In the genomic region with DNA sequence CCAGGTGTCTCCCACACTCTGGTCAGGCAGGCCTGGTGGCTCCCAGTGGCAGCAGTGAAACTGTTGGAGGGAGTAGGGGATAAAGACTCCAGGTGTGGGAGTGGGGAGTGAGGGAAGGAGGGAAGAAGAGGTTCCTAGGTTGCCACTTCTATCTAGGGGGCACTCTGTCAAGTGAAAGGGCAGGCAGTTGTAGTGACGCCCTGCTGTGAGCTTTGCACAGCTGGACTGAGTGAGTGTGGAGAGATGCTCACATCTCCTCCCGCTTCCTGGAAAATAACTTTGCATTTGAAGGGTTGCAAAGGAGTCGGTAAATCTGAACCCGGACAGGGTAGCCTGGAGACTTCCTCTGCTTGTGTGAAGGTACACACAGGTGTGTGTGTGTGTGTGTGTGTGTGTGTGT, we compare ENCODE assay signal across 9 mouse cellular contexts. TPM values are rescaled to one million over a fixed set of nuclear protein-coding genes. Genes with fewer than 3 reads are reported as not detected.
A peak's percentile ranks its signal among the peaks of the same experiment; 100 is the strongest.
DNase-seq lines count a peak whose midpoint lies in the region; ATAC-seq and TF ChIP-seq lines count a peak whose summit lies in the region.
"Had no signal": no experiment of that assay in that cellular context is flagged by ENCODE, and none has a peak within 500 bp of the region (broad histone marks: within the 10 kb centered on the region; RNA-seq: fewer than 3 reads in every experiment).

No protein-coding gene starts in this region.

- 22% methylated on average over 4 of the region's 4 CpGs for WGBS in limb, embryonic 13.5 days
- 16% methylated on average over 4 of the region's 4 CpGs for WGBS in neural tube, embryonic 15.5 days
- WGBS in thymus, adult 2 months: 69% methylated on average over 4 of the region's 4 CpGs

- no peak overlapping the region for H3K27ac ChIP-seq in limb, embryonic 13.5 days
- H3K27ac ChIP-seq in neural tube, embryonic 15.5 days (replicated peaks): no peak overlapping the region
- H3K27ac ChIP-seq in thymus, adult 2 months (ENCODE audit: control insufficient read depth, insufficient read depth, low read length): no peak overlapping the region

- H3K36me3 ChIP-seq in megakaryocyte, embryonic 14.5 days (replicated peaks; ENCODE audit: low read length): no peaks in the 10 kb centered on the region
- no peaks in the 10 kb centered on the region for H3K36me3 ChIP-seq in limb, embryonic 13.5 days
- H3K36me3 ChIP-seq in neural tube, embryonic 15.5 days: no peaks in the 10 kb centered on the region
- no peaks in the 10 kb centered on the region for H3K36me3 ChIP-seq in thymus, adult 2 months (ENCODE audit: control insufficient read depth, insufficient read depth, low read length)
- H3K36me3 ChIP-seq: stomach, embryonic 15.5 days had no signal

- peak; percentile 21 for DNase-seq in embryo, embryonic 10 days (ENCODE audit: low spot score)
- DNase-seq in embryo, embryonic 11 days: no peak
- no peak for DNase-seq in thymus, adult 2 months
- DNase-seq in left cerebral cortex, postnatal 36 days (ENCODE audit: low spot score in 2 of 2): no peak

- peak overlapping the region; percentile 99 for H3K4me3 ChIP-seq in megakaryocyte, embryonic 14.5 days (replicated peaks)
- peak overlapping the region; percentile 85; the same call in 1 of the 2 replicates for H3K4me3 ChIP-seq in limb, embryonic 13.5 days
- no peak overlapping the region for H3K4me3 ChIP-seq in neural tube, embryonic 15.5 days (replicated peaks)
- H3K4me3 ChIP-seq in thymus, adult 2 months (ENCODE audit: control insufficient read depth, insufficient read depth, low read length): no peak overlapping the region

- no peak for TF ChIP-seq CTCF in thymus, adult 2 months (IDR thresholded peaks at IDR 0.05; ENCODE audit: borderline replicate concordance, control insufficient read depth, extremely low read depth, insufficient read depth, low read length, poor library complexity)

- peaks cover 19% of the 10 kb centered on the region for H3K27me3 ChIP-seq in megakaryocyte, embryonic 14.5 days (replicated peaks)
- no peaks in the 10 kb centered on the region for H3K27me3 ChIP-seq in limb, embryonic 13.5 days
- no peaks in the 10 kb centered on the region for H3K27me3 ChIP-seq in neural tube, embryonic 15.5 days (replicated peaks)
- H3K27me3 ChIP-seq in thymus, adult 2 months (ENCODE audit: control insufficient read depth, insufficient read depth, low read length): no peaks in the 10 kb centered on the region
- H3K27me3 ChIP-seq: stomach, embryonic 15.5 days had no signal

- ATAC-seq in megakaryocyte, adult 5-6 weeks (ENCODE audit: poor library complexity, severe bottlenecking): no peak
- ATAC-seq in limb, embryonic 13.5 days (ENCODE audit: low FRiP score, low read depth): no peak
- ATAC-seq in neural tube, embryonic 15.5 days (ENCODE audit: low FRiP score): no peak

- no peaks in the 10 kb centered on the region for H3K9me3 ChIP-seq in megakaryocyte, embryonic 14.5 days
- no peaks in the 10 kb centered on the region for H3K9me3 ChIP-seq in limb, embryonic 13.5 days
- no peaks in the 10 kb centered on the region for H3K9me3 ChIP-seq in neural tube, embryonic 15.5 days (replicated peaks)
- H3K9me3 ChIP-seq: stomach, embryonic 15.5 days had no signal

- H3K9ac ChIP-seq in limb, embryonic 13.5 days: no peak overlapping the region; the same call in 1 of the 2 replicates
- no peak overlapping the region for H3K9ac ChIP-seq in neural tube, embryonic 15.5 days (replicated peaks)

- intact Hi-C loops in left cerebral cortex, postnatal 36 days (cut with DNase I): loop anchor here (2.0 to 5.0 kb wide), 3 partner anchors 58 to 167 kb away; a partner anchor contains a TSS

- peak overlapping the region; percentile 95 for H3K4me2 ChIP-seq in limb, embryonic 13.5 days (replicated peaks)
- H3K4me2 ChIP-seq in neural tube, embryonic 15.5 days: peak overlapping the region; percentile 94

- H3K4me1 ChIP-seq in megakaryocyte, embryonic 14.5 days: peaks cover 9% of the 10 kb centered on the region
- peaks cover 20% of the 10 kb centered on the region for H3K4me1 ChIP-seq in limb, embryonic 13.5 days
- peaks cover 11% of the 10 kb centered on the region for H3K4me1 ChIP-seq in neural tube, embryonic 15.5 days
- H3K4me1 ChIP-seq in thymus, adult 2 months (replicated peaks; ENCODE audit: control insufficient read depth, insufficient read depth, low read length): peaks cover 3% of the 10 kb centered on the region

- TF ChIP-seq POLR2A in thymus, adult 2 months (IDR thresholded peaks at IDR 0.05; ENCODE audit: control insufficient read depth, extremely low read depth, insufficient read depth, low read length, poor library complexity): no peak

RNA-seq across cellular contexts. Expression of a gene that starts 0.7 kb away (rescaled TPM):
- 32.9 and 41.2 TPM in 2 replicates for polyA plus RNA-seq in megakaryocyte, embryonic 14.5 days (2012; ENCODE audit: insufficient read depth, low replicate concordance)
- total RNA-seq in megakaryocyte, adult 5-6 weeks (2015): 42.1 and 42.8 TPM in 2 replicates
- 74.0 and 91.1 TPM in 2 replicates for total RNA-seq in megakaryocyte, adult 5-6 weeks (2017)
- 36.3 and 39.1 TPM in 2 replicates for polyA plus RNA-seq in limb, embryonic 13.5 days (2015; fragmentation: Nextera tagmentation; extraction: Ambion mirVana)
- polyA plus RNA-seq in neural tube, embryonic 15.5 days (2015; fragmentation: Nextera tagmentation; extraction: Ambion mirVana): 40.0 and 40.8 TPM in 2 replicates
- polyA plus RNA-seq in thymus, adult 2 months (2012; rRNA removed): 29.1 and 31.9 TPM in 2 replicates
- 10 to 100 TPM; 91.9 to 94.5 TPM for total RNA-seq in left cerebral cortex, postnatal 36 days (2021)

Comparison
In these comparisons a context has a peak if more than half of its experiments do, and no peak if none do; other contexts are left out.
1. H3K4me3 ChIP-seq: peak in megakaryocyte, embryonic 14.5 days (single experiment) and limb, embryonic 13.5 days (single experiment); none in neural tube, embryonic 15.5 days (single experiment) and thymus, adult 2 months (single experiment).